Mouse (Mus musculus) testis, adult 2 months (tissue): ENCODE data around the gene Rab3c.

Experiments
- CTCF ChIP-seq: fragments of 200-500 bp; IDR thresholded peaks from 2 replicates; pipeline ENCODE4 v1.5.1; 2012; ENCODE audit warnings: low read depth, mild to moderate bottlenecking, inconsistent platforms, low read length, moderate library complexity; ENCODE audit not compliant: control insufficient read depth, insufficient read depth, insufficient replicate concordance
- POLR2A ChIP-seq: fragments of 200-500 bp; IDR thresholded peaks from 2 replicates; pipeline ENCODE4 v1.6.1; 2012; ENCODE audit warnings: low read depth, mild to moderate bottlenecking, inconsistent platforms, low read length, moderate library complexity; ENCODE audit not compliant: control insufficient read depth

DNA sequence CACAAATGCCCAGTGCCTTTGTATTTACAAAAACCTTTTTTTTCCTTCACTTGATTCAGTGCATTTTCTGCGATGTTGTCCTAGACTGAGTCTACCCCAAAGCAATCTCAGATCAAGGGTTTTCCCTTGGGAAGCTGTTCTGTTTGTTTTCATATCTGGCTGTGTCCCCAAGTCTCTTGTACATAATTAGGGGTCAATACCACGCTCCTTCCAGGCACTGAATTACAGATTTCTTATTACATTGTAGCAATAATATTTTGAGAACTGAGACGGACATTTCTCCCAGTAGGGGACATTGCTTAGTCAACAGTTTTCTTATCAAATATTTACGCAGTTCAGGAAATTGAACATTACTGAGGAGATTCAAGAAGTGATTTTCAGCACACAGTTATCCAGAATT, 120.8 kb downstream of the Rab3c start:
- TF ChIP-seq CTCF (no peak), POLR2A (no peak)
